Mouse (Mus musculus) stomach, embryonic 14.5 days (tissue): Measurements from ENCODE around the gene Arid5b. TPM values are rescaled to one million over a fixed set of nuclear protein-coding genes. Genes with fewer than 3 reads are reported as not detected.

Experiments
- ATAC-seq: fragments of 200-750 bp; cut with Nextera tagmentation; 2 replicates; pipeline ENCODE4 v1.8.0; 2017; ENCODE audit warnings: low read depth, moderate TSS enrichment; ENCODE audit not compliant: insufficient number of reproducible peaks, insufficient read depth, low FRiP score
- H3K27ac ChIP-seq: fragments of 300-500 bp; sonication (generic); 2 replicates; pipeline ENCODE4 v1.5.1; 2014; ENCODE audit warnings: mild to moderate bottlenecking, low read length, moderate library complexity, mixed read lengths
- H3K27me3 ChIP-seq: fragments of 300-500 bp; sonication (generic); 2 replicates; pipeline ENCODE4 v1.6.1; 2014; ENCODE audit warnings: low read length, control low read depth, mixed read lengths; ENCODE audit not compliant: control insufficient read depth, insufficient read depth
- H3K36me3 ChIP-seq: fragments of 300-500 bp; sonication (generic); 2 replicates; pipeline ENCODE4 v1.6.1; 2014; ENCODE audit warnings: mild to moderate bottlenecking, control low read depth, low read length, moderate library complexity, mixed read lengths; ENCODE audit not compliant: control insufficient read depth, insufficient read depth
- H3K4me1 ChIP-seq: fragments of 300-500 bp; sonication (generic); 2 replicates; pipeline ENCODE4 v1.6.1; 2014; ENCODE audit warnings: low read length, control low read depth, mixed read lengths; ENCODE audit not compliant: control insufficient read depth, insufficient read depth
- H3K4me2 ChIP-seq: fragments of 300-500 bp; sonication (generic); replicated peaks from 2 replicates; pipeline ENCODE4 v1.6.1; 2014; ENCODE audit warnings: low read depth, low read length, control low read depth
- H3K4me3 ChIP-seq: fragments of 300-500 bp; sonication (generic); 2 replicates; pipeline ENCODE4 v1.5.1; 2014; ENCODE audit warnings: low read depth, low read length, control low read depth
- H3K9ac ChIP-seq: fragments of 300-500 bp; sonication (generic); replicated peaks from 2 replicates; pipeline ENCODE4 v1.6.1; 2014; ENCODE audit warnings: low read depth, mild to moderate bottlenecking, control low read depth, low read length, moderate library complexity, mixed read lengths
- H3K9me3 ChIP-seq: fragments of 300-500 bp; sonication (generic); 2 replicates; pipeline ENCODE4 v1.6.1; 2016; ENCODE audit warnings: low read depth, low read length, control low read depth; ENCODE audit not compliant: control insufficient read depth
- WGBS: fragments of 180-500 bp; shearing (Covaris S2); extraction: QIAGEN DNeasy Blood & Tissue Kit; methylation state at CpG from one replicate; pipeline ENCODE4 v1.1.7; 2014; 5-methylcytosine and 5-hydroxymethylcytosine counted together
- polyA plus RNA-seq: library from polyadenylated mRNA; unstranded; fragments of >200 nt; fragmentation: Nextera tagmentation; extraction: Ambion mirVana; gene quantifications from 2 replicates; pipeline ENCODE4 v1.2.1, GENCODE M21; 2014

Gene Arid5b
- polyA plus RNA-seq, 1 experiment from 2014 or later: 40.8 TPM

GRCm38 (mm10) chr10:68312734-68313133 is 34.2 kb upstream of the Arid5b start:
- Histone ChIP-seq H3K27ac (no peak overlapping the region), H3K9ac (no peak overlapping the region), H3K4me2 (no peak overlapping the region), H3K27me3 (no peaks in the 10 kb centered on the region), H3K4me1 (no peaks in the 10 kb centered on the region), H3K9me3 (no peaks in the 10 kb centered on the region), H3K4me3 (no peak overlapping the region), H3K36me3 (no peaks in the 10 kb centered on the region)
- no peak for ATAC-seq
- WGBS: 78% methylated on average over 8 of the region's 8 CpGs

GRCm38 (mm10) chr10:68301013-68301412 is 22.5 kb upstream of the Arid5b start:
- Histone ChIP-seq H3K4me2 (no peak overlapping the region), H3K4me1 (no peaks in the 10 kb centered on the region), H3K9ac (no peak overlapping the region), H3K27ac (no peak overlapping the region), H3K36me3 (no peaks in the 10 kb centered on the region), H3K4me3 (no peak overlapping the region), H3K27me3 (no peaks in the 10 kb centered on the region), H3K9me3 (no peaks in the 10 kb centered on the region)
- no peak for ATAC-seq
- WGBS: 75% methylated on average over 7 of the region's 7 CpGs

GRCm38 (mm10) chr10:68289465-68289864 is 10.9 kb upstream of the Arid5b start:
- Histone ChIP-seq H3K27me3 (no peaks in the 10 kb centered on the region), H3K4me2 (no peak overlapping the region), H3K4me1 (no peaks in the 10 kb centered on the region), H3K9ac (no peak overlapping the region), H3K27ac (no peak overlapping the region), H3K36me3 (no peaks in the 10 kb centered on the region), H3K4me3 (no peak overlapping the region), H3K9me3 (peaks cover 4% of the 10 kb centered on the region; the same call in 1 of the 2 replicates)
- no peak for ATAC-seq
- 67% methylated on average over 4 of the region's 4 CpGs for WGBS

GRCm38 (mm10) chr10:68282466-68283391 is 4.2 kb upstream of the Arid5b start:
- ATAC-seq: peak; percentile 79
- no peaks in the 10 kb centered on the region for H3K9me3 ChIP-seq
- WGBS: 2% methylated on average over 27 of the region's 27 CpGs

GRCm38 (mm10) chr10:68281775-68282106 is 3.2 kb upstream of the Arid5b start:
- no peak overlapping the region for H3K9ac ChIP-seq
- no peaks in the 10 kb centered on the region for H3K9me3 ChIP-seq
- no peaks in the 10 kb centered on the region for H3K36me3 ChIP-seq
- H3K4me2 ChIP-seq: no peak overlapping the region
- no peaks in the 10 kb centered on the region for H3K27me3 ChIP-seq
- 12% methylated on average over 3 of the region's 3 CpGs for WGBS
- H3K4me3 ChIP-seq: no peak overlapping the region
- H3K4me1 ChIP-seq: peaks cover 17% of the 10 kb centered on the region
- peak overlapping the region; percentile 69; the same call in 1 of the 2 replicates for H3K27ac ChIP-seq
- no peak for ATAC-seq

More at GRCm38 (mm10) chr10:68282466-68283391, 4.2 kb upstream of the Arid5b start:
- no peaks in the 10 kb centered on the region for H3K36me3 ChIP-seq
- H3K9ac ChIP-seq: 0 out of 2 replicates have a peak overlapping the region, but pooled peaks have one; percentile 30
- H3K4me2 ChIP-seq: peak overlapping the region; percentile 97
- H3K27me3 ChIP-seq: no peaks in the 10 kb centered on the region
- peaks cover 17% of the 10 kb centered on the region for H3K4me1 ChIP-seq
- H3K4me3 ChIP-seq: peak overlapping the region; percentile 39
- peak overlapping the region; percentile 69 for H3K27ac ChIP-seq

DNA sequence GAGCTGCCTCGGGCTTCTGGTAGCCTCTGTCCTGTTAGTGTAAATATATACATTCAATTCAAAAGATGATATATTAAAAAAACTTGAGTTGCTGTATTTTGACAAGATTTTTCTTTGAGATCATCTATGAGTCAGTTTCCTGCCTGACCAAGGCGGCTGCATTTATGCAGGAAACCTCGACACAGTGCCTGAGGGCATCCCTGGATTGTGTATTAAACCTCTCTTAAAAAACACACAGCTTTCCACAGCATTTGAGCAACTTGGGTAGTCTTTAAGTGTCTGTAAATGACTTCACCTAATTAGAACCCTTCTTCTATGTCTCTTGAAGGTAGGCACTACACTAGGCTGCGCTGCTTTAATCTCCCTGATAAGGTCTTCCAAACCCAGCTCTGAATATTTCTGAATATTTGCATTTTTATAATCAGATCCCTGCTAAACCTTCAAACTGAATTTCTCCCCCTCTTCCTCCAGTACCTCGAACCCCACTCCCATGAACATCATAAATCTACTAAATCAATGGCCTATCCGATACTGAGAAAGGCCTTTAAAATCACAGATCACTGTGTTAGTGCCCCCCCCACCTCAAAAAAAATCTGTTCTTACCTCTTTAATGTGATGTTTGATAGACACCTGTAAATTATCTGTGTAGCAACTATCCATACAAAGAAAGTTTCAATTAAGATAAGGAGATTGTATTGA is 2.7 kb upstream of the Arid5b start:
- peaks cover 17% of the 10 kb centered on the region for H3K4me1 ChIP-seq
- ATAC-seq: no peak
- no peaks in the 10 kb centered on the region for H3K27me3 ChIP-seq
- H3K4me2 ChIP-seq: no peak overlapping the region
- H3K9me3 ChIP-seq: no peaks in the 10 kb centered on the region
- H3K36me3 ChIP-seq: no peaks in the 10 kb centered on the region
- 45% methylated on average over 6 of the region's 6 CpGs for WGBS
- no peak overlapping the region for H3K27ac ChIP-seq
- no peak overlapping the region for H3K4me3 ChIP-seq
- no peak overlapping the region for H3K9ac ChIP-seq

DNA sequence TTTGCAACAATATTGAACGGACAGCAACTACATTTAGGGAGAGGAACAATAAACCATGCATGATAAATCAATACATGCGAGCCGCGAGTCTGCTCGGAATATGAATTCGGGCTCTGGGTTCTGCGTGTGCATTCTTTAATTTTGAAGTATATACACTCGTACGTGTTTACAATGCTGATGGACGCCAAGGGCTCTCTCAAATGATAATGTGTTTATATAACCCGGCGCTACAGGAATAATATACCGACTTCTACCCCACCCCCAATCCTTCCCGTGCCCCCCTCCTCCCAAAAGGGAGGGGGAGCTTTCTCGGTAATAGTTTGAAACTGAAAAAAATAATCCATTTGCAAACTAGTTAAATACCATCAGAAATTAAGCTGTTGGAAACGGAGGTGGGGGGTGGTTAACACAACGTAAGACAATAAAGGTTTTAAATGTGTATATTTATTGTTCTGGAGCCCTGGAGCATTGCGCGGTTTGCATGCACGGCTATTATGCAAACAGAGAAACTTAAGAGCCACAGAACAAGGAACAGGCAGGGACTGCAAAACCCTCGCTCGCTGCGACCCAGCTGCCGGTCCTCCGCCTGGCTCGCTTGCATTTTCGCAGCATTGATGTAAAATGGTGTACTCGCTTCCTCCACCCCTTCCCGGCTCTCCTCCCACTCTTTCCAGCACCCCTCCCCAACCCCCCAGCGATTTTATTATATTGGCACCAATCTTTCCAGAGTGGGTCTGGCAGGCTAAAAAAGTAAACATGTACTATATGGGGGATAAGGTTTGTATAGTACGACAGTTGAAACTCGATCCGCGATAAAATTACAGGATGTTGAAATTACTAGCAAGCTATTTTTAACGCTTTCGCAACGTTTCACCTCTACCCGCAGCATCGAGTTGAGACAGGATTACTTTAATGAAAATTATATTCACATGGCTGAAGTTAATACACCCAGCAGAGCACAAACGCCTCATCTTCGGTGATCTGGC is 1.3 kb upstream of the Arid5b start:
- under 1% methylated on average over 41 of the region's 41 CpGs for WGBS
- H3K36me3 ChIP-seq: no peaks in the 10 kb centered on the region
- H3K4me2 ChIP-seq: peak overlapping the region; percentile 82
- H3K4me1 ChIP-seq: peaks cover 19% of the 10 kb centered on the region
- peak overlapping the region; percentile 68 for H3K4me3 ChIP-seq
- ATAC-seq: no peak
- peak overlapping the region; percentile 94 for H3K27ac ChIP-seq
- peak overlapping the region; percentile 52 for H3K9ac ChIP-seq
- H3K27me3 ChIP-seq: no peaks in the 10 kb centered on the region
- H3K9me3 ChIP-seq: no peaks in the 10 kb centered on the region
